Mouse (Mus musculus) small intestine, adult 2 months (tissue): ENCODE data around the gene Scn4b. TPM values are rescaled to one million over a fixed set of nuclear protein-coding genes. Genes with fewer than 3 reads are reported as not detected.

Experiments
- H3K27ac ChIP-seq: fragments of 200-500 bp; 2 replicates; pipeline ENCODE4 v1.5.1; 2012; ENCODE audit warnings: low read depth, low read length, control low read depth, inconsistent platforms; ENCODE audit not compliant: insufficient read depth
- H3K27me3 ChIP-seq: fragments of 200-500 bp; 2 replicates; pipeline ENCODE4 v1.6.1; 2012; ENCODE audit warnings: mild to moderate bottlenecking, moderate library complexity, low read length, inconsistent platforms; ENCODE audit not compliant: control insufficient read depth, insufficient read depth
- H3K36me3 ChIP-seq: fragments of 200-500 bp; 2 replicates; pipeline ENCODE4 v1.6.1; 2012; ENCODE audit warnings: mild to moderate bottlenecking, low read length, control low read depth, inconsistent platforms; ENCODE audit not compliant: control insufficient read depth, insufficient read depth
- H3K4me1 ChIP-seq: fragments of 200-500 bp; 2 replicates; pipeline ENCODE4 v1.6.1; 2012; ENCODE audit warnings: low read length, inconsistent platforms, mixed read lengths; ENCODE audit not compliant: control insufficient read depth, insufficient read depth, insufficient read length
- H3K4me3 ChIP-seq: fragments of 200-500 bp; 2 replicates; pipeline ENCODE4 v1.5.1; 2012; ENCODE audit warnings: low read depth, mild to moderate bottlenecking, control low read depth, inconsistent platforms, low read length, moderate library complexity
- CTCF ChIP-seq: fragments of 200-500 bp; IDR thresholded peaks from 2 replicates; pipeline ENCODE4 v1.5.1; 2012; ENCODE audit warnings: low read depth, mild to moderate bottlenecking, control low read depth, inconsistent platforms, low read length, moderate library complexity, mixed read lengths; ENCODE audit not compliant: insufficient replicate concordance, insufficient read length; ENCODE audit errors: extremely low read depth
- POLR2A ChIP-seq: fragments of 200-500 bp; IDR thresholded peaks from 2 replicates; pipeline ENCODE4 v1.6.1; 2012; ENCODE audit warnings: low read depth, mild to moderate bottlenecking, control low read depth, inconsistent platforms, low read length, moderate library complexity
- WGBS: fragments of 180-500 bp; shearing (Covaris S2); methylation state at CpG from one replicate; pipeline ENCODE4 v1.1.7; 2018; 5-methylcytosine and 5-hydroxymethylcytosine counted together
- polyA plus RNA-seq: library from polyadenylated mRNA; depleted of rRNA; stranded (reverse); fragments of >200 nt; gene quantifications from 2 replicates; pipeline ENCODE4 v1.2.3, GENCODE M21; 2012; rRNA removed

Gene Scn4b
- 0.06 and 0.09 TPM in 2 replicates for polyA plus RNA-seq

DNA sequence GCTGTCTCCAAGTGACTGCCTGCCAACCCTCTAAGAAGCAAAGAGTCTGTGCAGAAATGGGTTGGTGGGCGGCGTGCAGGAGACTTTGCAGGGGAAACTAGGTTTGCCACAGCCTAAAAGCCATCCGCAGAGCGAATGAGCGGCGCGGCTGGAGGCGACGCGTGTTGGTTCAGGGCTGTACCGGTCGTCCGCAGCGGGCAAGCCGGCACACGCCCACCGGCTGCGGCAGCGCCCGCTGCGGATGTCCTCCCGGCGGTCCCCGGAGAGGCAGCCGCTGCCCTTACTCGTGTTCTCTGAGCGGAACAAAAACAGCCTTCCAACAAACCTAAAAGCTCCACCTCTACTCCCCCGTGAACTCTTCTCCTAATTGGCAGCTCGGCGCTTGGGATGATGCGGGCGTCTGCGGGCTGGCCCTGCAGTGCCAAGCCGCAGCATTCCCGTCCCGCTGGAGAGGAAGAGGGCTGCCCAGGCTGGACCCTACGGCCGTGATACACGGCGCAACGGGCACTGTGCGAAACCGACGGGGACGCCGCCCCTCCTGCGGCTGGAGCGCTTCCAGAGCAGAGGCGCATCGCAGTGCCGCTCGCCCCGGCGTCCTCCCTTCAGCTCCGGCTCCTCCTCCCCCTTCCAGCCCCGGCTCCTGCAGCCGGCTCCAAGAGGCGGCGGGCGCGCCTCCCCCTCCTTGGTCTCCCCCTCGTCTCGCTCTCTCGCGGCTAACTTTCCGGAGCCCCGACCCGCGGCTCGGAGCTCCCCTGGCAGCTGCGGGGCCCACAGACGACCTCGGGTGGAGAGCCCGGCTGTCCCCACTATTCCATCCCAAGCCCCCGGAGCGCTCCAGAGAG is at the start of gene Scn4b:
TSS of gene Scn4b (plus strand) at position 205 of the 842 bp plus-strand sequence.
- Histone ChIP-seq H3K4me3 (peak within 1 kb of the TSS; percentile 61), H3K4me1 (peaks cover 13% of the 10 kb centered on the region), H3K27me3 (peaks cover 18% of the 10 kb centered on the region), H3K27ac (no peak within 1 kb of the TSS), H3K36me3 (no peaks in the 10 kb centered on the region)
- TF ChIP-seq POLR2A (no peak), CTCF (no peak)
- WGBS = under 1% methylated on average over 76 of the region's 76 CpGs

DNA sequence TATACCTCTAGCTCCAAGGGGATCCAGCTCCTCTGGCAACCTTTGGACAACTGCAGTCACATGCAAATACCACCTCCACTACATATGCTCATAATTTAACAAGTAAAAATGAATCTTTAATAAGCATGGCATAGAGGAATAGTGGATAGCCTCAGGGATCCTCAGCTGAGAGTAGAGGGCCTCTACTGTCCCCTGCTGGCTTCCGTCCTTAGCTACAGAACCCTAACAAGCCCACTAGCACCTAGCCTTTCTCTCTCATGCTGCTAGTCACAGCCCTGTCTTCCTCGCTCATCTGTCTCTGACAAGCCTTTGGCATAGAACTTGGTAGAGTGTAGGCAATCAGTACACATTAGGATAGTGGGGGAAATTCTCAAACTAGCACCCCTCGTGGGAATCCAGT is 47.4 kb upstream of the Scn4b start:
- WGBS = 78% methylated on average over 3 of the region's 3 CpGs
- Histone ChIP-seq H3K4me1 (peaks cover 3% of the 10 kb centered on the region; the same call in 1 of the 2 replicates), H3K27ac (no peak overlapping the region), H3K4me3 (no peak overlapping the region), H3K36me3 (0 out of 2 replicates have a peak, but pooled peaks cover 1% of the 10 kb centered on the region), H3K27me3 (no peaks in the 10 kb centered on the region)
- TF ChIP-seq CTCF (peak; percentile 22; the same call in 1 of the 2 replicates), POLR2A (no peak)

DNA sequence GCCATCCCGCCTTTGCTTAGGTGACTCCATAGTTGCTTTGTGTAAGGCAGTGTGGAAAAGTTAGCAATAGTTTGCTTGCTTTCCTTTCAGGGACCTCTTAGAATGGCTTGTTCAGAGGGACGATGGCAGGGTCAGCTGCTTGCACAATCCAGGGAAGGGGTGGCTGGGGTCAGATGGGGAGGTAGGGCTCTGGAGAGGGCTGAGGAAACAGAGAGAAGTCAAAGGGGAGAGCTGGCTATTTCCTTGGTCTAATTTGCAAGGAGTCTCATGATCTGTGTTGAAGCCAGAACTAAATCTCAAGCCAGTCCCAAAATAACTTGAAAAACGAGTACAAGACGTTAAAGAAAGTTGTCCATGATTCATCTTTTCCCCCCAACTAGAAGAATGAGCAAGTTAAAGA is 45.6 kb upstream of the Scn4b start:
- WGBS = 73% methylated on average over 4 of the region's 4 CpGs
- Histone ChIP-seq H3K4me3 (no peak overlapping the region), H3K36me3 (0 out of 2 replicates have a peak, but pooled peaks cover 1% of the 10 kb centered on the region), H3K27me3 (no peaks in the 10 kb centered on the region), H3K27ac (no peak overlapping the region), H3K4me1 (peaks cover 3% of the 10 kb centered on the region; the same call in 1 of the 2 replicates)
- TF ChIP-seq CTCF (no peak), POLR2A (no peak)

DNA sequence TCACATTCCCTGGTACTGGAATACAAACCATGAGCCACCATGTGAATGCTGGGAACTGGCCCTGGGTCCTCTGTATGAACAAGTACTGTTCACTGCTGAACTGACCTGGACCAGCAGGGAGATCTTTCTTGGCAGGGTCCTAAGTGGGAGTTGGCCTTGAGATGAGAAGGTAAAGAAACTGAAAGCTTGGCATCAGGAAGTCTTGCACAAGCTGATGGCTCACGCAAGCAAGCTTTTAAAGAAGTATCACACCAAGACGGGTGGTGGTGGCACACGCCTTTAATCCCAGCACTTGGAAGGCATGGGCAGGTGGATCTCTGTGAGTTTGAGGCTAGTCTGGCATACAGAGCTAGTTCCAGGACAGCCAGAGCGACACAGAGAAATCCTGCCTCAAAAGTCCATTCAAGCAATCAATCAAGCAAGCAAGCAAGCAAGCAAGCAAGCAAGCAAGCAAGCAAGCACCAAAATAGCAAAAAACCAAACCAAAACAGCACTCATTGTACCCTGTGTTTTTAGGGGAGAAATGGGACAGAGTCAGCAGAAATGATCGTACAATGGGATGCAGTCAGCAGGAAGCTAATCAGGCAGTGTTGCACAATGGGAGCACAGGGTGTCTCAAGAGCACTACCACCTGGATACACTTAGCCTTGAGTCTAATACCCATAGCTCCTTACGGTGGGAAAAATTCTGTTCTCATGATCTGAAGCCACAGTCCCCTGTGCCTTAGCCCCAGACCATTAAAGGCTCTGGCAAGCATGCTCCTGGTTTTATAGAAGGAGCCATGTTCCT is 42.9 kb upstream of the Scn4b start:
- 34% methylated on average over 6 of the region's 6 CpGs for WGBS

DNA sequence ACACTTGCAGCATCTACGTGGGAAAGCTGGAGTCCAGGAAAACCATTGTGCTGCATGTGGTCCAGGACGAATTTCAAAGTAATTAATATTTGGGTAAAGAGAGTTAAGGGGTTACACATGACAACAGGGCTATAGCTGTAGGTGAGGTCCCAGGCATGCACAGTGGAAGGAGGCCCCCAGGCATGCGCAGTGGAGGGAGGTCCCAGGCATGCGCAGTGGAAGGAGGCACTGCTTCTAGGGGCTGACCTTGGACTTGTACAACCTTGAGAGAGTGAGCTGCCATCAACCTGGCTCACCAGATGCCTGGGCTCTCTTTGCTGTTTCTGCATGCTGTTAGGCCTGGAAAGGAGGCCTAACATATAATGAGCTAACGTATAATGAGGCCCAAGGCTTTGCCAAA is 40.3 kb upstream of the Scn4b start:
- TF ChIP-seq CTCF (no peak), POLR2A (no peak)
- Histone ChIP-seq H3K36me3 (no peaks in the 10 kb centered on the region), H3K27me3 (no peaks in the 10 kb centered on the region), H3K27ac (no peak overlapping the region), H3K4me3 (no peak overlapping the region), H3K4me1 (peaks cover 22% of the 10 kb centered on the region; the same call in 1 of the 2 replicates)
- 90% methylated on average over 5 of the region's 5 CpGs for WGBS

More for the DNA sequence above, 42.9 kb upstream of the Scn4b start:
- Histone ChIP-seq H3K4me3 (no peak overlapping the region), H3K4me1 (peaks cover 12% of the 10 kb centered on the region; the same call in 1 of the 2 replicates), H3K27ac (no peak overlapping the region), H3K27me3 (no peaks in the 10 kb centered on the region), H3K36me3 (no peaks in the 10 kb centered on the region)
- no peak for TF ChIP-seq CTCF
- no peak for TF ChIP-seq POLR2A

DNA sequence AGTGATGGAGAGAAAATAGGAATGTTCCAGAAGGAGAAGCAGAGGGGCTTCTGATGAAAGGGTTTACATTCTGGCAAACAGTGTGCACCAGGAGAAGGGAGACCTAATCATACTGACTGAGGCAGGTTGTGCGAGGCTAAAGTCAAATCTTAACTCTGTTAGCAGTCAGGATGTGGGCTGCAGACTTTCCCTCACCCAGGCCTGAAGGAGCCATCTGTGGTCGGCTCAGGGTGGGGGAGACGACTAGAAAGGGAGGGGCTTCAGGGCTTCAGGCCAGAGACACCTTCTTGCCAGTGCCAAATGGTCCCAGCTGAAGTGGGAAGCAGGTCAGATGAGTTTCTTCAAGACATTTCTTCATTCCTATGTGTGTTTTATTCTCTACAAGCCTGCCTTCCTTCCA is 39.8 kb upstream of the Scn4b start:
- peaks cover 25% of the 10 kb centered on the region for H3K4me1 ChIP-seq
- H3K27me3 ChIP-seq = no peaks in the 10 kb centered on the region
- H3K27ac ChIP-seq = no peak overlapping the region
- TF ChIP-seq POLR2A = no peak
- no peak for TF ChIP-seq CTCF
- no peaks in the 10 kb centered on the region for H3K36me3 ChIP-seq
- H3K4me3 ChIP-seq = no peak overlapping the region
- WGBS = 38% methylated on average over 3 of the region's 3 CpGs

DNA sequence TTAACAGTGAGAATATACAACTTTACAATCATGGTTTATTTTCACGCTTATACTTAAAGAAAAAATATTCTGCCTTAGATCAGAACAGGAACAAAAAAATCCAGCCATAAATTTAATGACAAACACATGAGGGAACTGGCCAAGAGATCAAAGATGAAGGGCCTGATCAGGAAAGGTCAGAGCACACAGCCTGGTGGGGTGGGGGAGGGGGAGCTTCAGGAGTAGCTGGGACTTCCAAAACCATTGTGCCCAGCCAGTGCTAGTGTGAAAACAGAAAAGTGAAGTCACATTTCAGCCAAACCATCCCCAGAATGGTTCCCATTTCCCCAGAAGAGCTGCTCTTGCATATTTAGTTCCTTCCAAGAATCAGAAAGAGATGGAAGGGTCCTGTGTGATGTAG is 35.7 kb upstream of the Scn4b start:
- Histone ChIP-seq H3K4me1 (peaks cover 34% of the 10 kb centered on the region), H3K4me3 (no peak overlapping the region), H3K27me3 (no peaks in the 10 kb centered on the region), H3K27ac (peak overlapping the region; percentile 80), H3K36me3 (no peaks in the 10 kb centered on the region)
- WGBS = 18% methylated on average over 1 of the region's 1 CpGs
- TF ChIP-seq POLR2A = no peak
- no peak for TF ChIP-seq CTCF
